Mouse (Mus musculus) monocyte, adult 5-6 weeks (primary cell): ENCODE results near the gene Macrod2. TPM values are rescaled to one million over a fixed set of nuclear protein-coding genes. Genes with fewer than 3 reads are reported as not detected.

Experiments
- ATAC-seq: fragments of 153-309, 156-312 bp; replicated peaks from 2 replicates; pipeline ENCODE4 v1.8.0; 2017; ENCODE audit warnings: mild to moderate bottlenecking; ENCODE audit not compliant: low TSS enrichment, insufficient number of reproducible peaks, severe bottlenecking, poor library complexity, low FRiP score
- total RNA-seq: library from RNA; stranded (forward); fragments of 200-1000, 200-491, 200-594 nt; gene quantifications from 3 replicates; pipeline ENCODE4 v1.2.3, GENCODE M21; 2017

The Macrod2 gene
- total RNA-seq, 1 experiment from 2014 or later: 7.0 TPM

DNA sequence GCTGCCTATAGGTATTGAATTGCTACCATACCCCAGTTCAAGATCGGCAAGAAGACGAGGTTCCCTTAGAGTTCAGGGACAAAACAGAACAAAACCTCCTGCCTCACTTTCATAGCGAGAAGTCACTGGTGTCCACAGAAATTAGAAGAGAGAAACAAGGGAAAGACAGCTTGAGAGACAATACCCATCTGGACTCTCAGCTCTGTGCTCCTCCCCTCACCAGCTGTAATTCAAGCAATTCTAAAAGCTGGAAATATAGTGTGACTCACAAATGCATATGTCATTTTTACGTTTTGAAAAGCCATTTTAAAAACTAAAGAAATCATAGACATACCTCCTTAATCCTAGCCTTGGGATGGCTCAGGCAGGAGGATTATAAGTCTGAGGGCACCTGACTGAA lies 1848.4 kb downstream of the Macrod2 start:
- no peak for ATAC-seq

- ATAC-seq: no peak
These were observed 1855.3 kb downstream of the Macrod2 start for GRCm38 (mm10) chr2:142250383-142250782.

DNA sequence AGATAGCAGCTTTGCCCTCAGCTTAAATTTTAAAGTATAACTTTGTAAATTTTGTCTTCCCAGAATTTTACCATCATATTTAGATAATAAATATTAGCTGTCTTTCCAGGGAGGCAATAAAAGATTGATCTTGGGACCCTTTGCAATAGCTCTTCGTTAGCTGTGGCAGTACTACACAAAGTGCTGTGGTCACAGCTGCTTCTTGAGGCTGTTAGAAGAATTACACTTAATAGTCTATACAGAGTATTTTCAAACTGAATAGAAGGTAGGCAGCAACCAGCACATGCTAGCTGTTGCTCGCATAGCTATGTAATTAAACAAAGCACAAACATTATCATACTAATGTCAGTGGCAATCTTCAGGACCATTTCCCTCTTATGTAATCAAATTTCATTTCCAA lies 1856.4 kb downstream of the Macrod2 start:
- no peak for ATAC-seq

- no peak for ATAC-seq
These were observed 1858.8 kb downstream of the Macrod2 start for GRCm38 (mm10) chr2:142253913-142254312.

- ATAC-seq: no peak
These were observed 1859.5 kb downstream of the Macrod2 start for GRCm38 (mm10) chr2:142254566-142254965.

- no peak for ATAC-seq
These were observed 1862.4 kb downstream of the Macrod2 start for GRCm38 (mm10) chr2:142257501-142257900.

- ATAC-seq: no peak
These were observed 1865.9 kb downstream of the Macrod2 start for GRCm38 (mm10) chr2:142261046-142261445.

DNA sequence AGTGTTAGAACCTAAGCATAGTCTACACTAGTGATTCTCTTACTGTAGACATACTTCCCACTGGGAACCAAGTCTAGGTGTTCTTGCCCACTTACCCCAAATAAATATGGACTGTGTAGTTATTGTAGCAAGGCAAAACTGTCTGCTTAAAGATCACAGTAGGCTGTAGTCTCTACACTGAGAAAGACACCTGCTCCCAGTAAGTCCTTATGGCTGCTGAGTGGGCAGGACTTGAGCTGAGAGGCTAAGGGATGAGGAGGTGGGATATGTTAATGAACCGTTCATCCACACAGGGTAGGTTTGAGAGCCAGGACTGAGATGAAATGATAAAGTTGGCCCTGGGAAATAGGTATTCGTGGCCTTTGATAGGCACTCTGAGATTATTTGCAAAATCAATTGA lies 1869.6 kb downstream of the Macrod2 start:
- ATAC-seq: no peak

- ATAC-seq: no peak
These were observed 1872.7 kb downstream of the Macrod2 start for GRCm38 (mm10) chr2:142267836-142268235.

DNA sequence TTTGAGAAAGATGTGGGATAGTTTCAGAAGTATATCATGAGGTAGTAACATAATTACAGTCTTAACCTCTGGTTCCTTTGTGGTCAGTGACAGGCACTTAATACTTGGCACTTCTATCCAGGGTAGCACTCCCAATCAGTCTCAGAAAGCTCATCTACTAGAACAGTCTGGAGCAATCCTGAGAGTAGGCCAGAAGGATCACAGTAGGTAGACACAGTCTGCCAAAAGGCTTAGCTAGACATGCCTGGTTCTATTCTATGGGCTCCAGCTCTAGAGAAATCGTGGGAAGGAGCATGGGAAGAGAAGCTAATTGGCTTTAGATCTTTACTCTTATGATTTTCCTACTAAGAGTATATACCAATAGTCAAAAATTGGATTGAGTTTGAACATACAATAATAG lies 1891.7 kb downstream of the Macrod2 start:
- no peak for ATAC-seq

- no peak for ATAC-seq
These were observed 1899.7 kb downstream of the Macrod2 start for GRCm38 (mm10) chr2:142294831-142295230.

GRCm38 (mm10) chr2:142303098-142303911 lies 1908.2 kb downstream of the Macrod2 start:
- ATAC-seq: no peak

DNA sequence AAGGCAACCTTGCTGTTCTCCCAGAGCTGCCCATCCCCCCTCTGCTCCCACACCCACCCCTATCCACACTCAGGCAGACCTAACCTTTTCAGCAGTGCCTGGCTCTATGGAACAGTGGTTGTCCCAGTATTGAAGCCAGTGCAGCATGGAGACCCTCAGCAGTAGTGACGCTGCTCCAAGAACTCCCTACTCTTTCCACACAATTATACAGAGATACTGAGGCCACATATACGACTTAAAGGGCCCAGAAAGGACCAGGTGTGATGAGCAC lies 1908.7 kb downstream of the Macrod2 start:
- ATAC-seq: no peak

- no peak for ATAC-seq
These were observed 1928.0 kb downstream of the Macrod2 start for GRCm38 (mm10) chr2:142323158-142323557.

DNA sequence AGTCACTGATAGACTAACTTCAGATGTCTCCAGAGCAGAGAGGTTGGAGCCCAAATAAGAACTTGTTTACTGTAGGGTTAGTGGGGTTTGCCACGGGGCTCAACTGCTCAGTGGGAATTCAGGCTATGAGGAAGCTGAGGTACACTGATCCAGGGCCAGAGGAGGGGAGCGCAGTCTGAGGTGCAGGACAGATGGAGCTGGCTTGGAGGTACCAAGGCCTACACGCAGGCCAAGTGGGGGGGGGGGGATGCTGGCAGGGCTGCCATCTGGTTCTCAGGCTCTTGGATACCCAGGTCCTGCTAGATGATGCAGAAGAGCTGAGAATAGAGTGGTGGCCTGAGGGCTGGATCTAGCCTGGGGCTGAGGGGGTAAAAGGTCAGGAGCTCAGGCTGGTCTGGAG lies 1931.6 kb downstream of the Macrod2 start:
- no peak for ATAC-seq

- ATAC-seq: no peak
These were observed 1934.7 kb downstream of the Macrod2 start for GRCm38 (mm10) chr2:142329761-142330160.

- no peak for ATAC-seq
These were observed 1939.5 kb downstream of the Macrod2 start for GRCm38 (mm10) chr2:142334441-142335102.

DNA sequence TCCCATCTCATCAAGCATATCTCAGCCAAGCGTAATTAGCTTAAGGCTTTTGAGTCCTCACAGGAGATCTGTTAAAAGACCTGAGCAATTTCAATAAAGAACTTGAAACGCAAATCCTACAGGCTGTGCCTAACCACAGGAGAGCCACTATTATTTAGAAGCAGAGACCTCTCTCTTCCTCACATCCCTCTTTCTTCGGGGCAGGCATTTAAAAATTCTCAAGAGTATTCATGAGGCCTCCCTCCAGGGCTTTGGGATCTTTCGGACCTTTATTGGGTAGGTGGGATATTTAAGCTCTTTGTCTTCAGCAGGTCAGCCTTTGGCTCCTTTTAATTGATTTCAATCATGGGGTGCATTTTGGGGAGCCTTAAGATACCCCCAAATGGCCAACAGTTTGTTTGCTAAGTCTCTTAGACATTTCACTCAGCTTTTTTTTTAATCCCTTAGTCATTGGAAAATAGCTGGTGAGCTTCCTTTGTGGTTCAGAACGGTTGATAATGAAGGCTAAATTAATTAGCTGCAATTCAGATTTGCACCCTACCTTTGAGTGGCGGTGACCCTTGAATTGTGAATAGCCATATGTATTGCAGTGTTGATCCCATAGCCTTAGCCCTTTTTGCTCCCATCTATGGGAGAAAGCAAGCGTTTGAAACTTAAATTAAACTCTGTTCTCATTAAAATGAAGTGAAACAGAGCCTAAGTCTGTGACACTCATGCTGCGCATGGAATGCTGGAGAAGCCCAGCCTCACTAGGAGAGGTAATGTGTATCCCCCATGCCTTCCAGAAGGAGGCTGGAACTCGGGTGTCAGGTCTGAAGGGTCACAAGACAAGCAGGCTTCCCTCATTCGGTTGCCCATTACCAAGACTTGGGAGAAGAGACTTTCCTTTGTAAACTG lies 1940.2 kb downstream of the Macrod2 start:
- no peak for ATAC-seq

GRCm38 (mm10) chr2:142344021-142344420 lies 1948.9 kb downstream of the Macrod2 start:
- no peak for ATAC-seq
